Mouse (Mus musculus) myocyte (in vitro differentiated cells): Measurements from ENCODE around the gene Dgki.

Experiments used
- E2F4 ChIP-seq: IDR thresholded peaks from one replicate; pipeline ENCODE4 v1.6.1; 2011; ENCODE audit warnings: mild to moderate bottlenecking, control low read depth, moderate library complexity; ENCODE audit not compliant: insufficient read depth
- MAX ChIP-seq: IDR thresholded peaks from one replicate; pipeline ENCODE4 v1.6.1; 2011; ENCODE audit warnings: low read depth, mild to moderate bottlenecking, control low read depth
- MYOD1 ChIP-seq, 3 experiments: IDR thresholded peaks; one replicate each; pipeline ENCODE4 v1.6.1; 2011; ENCODE audit warnings: control low read depth in 2 of 3, low read depth in 2 of 3, mild to moderate bottlenecking in 2 of 3, moderate library complexity in 1 of 3; ENCODE audit not compliant: insufficient read length in 2 of 3, control insufficient read depth in 1 of 3
- POLR2A ChIP-seq: IDR thresholded peaks from one replicate; pipeline ENCODE4 v1.6.1; 2011; ENCODE audit warnings: low read depth, mild to moderate bottlenecking, control low read depth, moderate library complexity; ENCODE audit not compliant: insufficient read length
- TCF12 ChIP-seq: IDR thresholded peaks from one replicate; pipeline ENCODE4 v1.6.1; 2011; ENCODE audit warnings: mild to moderate bottlenecking, control low read depth; ENCODE audit not compliant: poor library complexity, insufficient read depth, severe bottlenecking

DNA sequence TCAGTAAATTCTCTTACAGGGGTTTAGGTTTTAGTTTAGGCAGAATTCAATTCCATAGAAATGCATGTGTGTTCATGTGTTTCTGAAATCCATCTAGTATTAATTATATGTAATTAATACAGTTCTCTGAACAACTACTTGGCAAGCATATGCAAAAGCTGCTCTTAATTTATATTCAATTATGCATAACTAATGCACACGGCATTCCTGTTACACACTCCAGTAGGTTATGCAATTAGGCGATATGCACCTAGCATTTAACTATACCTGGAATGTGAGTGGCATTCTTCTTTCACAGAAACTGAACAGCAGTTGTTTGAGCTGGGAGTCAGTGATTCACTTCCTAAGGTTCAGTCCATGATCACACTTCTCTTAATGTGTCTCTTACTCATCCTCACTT, 370.2 kb downstream of the Dgki start:
- TF ChIP-seq E2F4 (no peak), POLR2A (no peak), TCF12 (no peak), MAX (no peak), MYOD1 (IDR thresholded peaks at IDR 0.05; ENCODE audit: control insufficient read depth in 1 of 3, insufficient read length in 2 of 3, low read depth in 2 of 3) (no peak)
